Mouse (Mus musculus) embryonic fibroblast, embryonic 13.5 days (primary cell): Measurements from ENCODE around the gene Ksr1.

Experiments
- CTCF ChIP-seq: IDR thresholded peaks from 2 replicates; pipeline ENCODE4 v1.5.1; 2011; ENCODE audit warnings: mild to moderate bottlenecking, control low read depth, low read length, moderate library complexity, borderline replicate concordance; ENCODE audit not compliant: insufficient read depth
- POLR2A ChIP-seq: IDR thresholded peaks from 2 replicates; pipeline ENCODE4 v1.6.1; 2011; ENCODE audit warnings: low read depth, mild to moderate bottlenecking, control low read depth, low read length, moderate library complexity

- TF ChIP-seq CTCF (no peak), POLR2A (no peak)
Measured at GRCm38 (mm10) chr11:79066191-79066530, 80.0 kb downstream of the Ksr1 start.
